Mouse (Mus musculus) kidney, adult 2 months (tissue): Measurements from ENCODE around the gene Hbp1.

Source experiments
- CTCF ChIP-seq: fragments of 200-500 bp; conservative IDR thresholded peaks from 2 replicates; pipeline ENCODE4 v1.5.1; 2011; ENCODE audit warnings: low read depth, mild to moderate bottlenecking, control low read depth, low read length, moderate library complexity, mixed read lengths; ENCODE audit not compliant: insufficient read depth, insufficient read length
- POLR2A ChIP-seq: fragments of 200-500 bp; IDR thresholded peaks from one replicate; pipeline ENCODE4 v1.6.1; 2011; ENCODE audit warnings: low read depth, low read length, control low read depth

- no peak for TF ChIP-seq CTCF
- no peak for TF ChIP-seq POLR2A
Measured at GRCm38 (mm10) chr12:31913614-31914013, 36.7 kb downstream of the Hbp1 start.
